Mouse (Mus musculus) Patski (cell line): ENCODE data around the gene Napa. TPM values are rescaled to one million over a fixed set of nuclear protein-coding genes. Genes with fewer than 3 reads are reported as not detected.

Experiments used
- ATAC-seq: fragments of 100-300 bp; one replicate; pipeline ENCODE4 v1.8.0; 2021
- CTCF ChIA-PET: fragments of 350-600 bp; sonication (Branson Sonifier 250); formaldehyde crosslinking; loops from one replicate; lab custom pipeline; 2022; ENCODE audit warnings: inconsistent platforms; lab: Charles Lee
- POLR2A ChIA-PET: fragments of 350-600 bp; sonication (Branson Sonifier 250); formaldehyde crosslinking; loops from one replicate; lab custom pipeline; 2022; ENCODE audit warnings: antibody characterized with exemption, inconsistent platforms; lab: Charles Lee
- DNase-seq: peaks from one replicate; pipeline ENCODE4 v3.0.0-alpha.2; 2011; ENCODE audit warnings: low read depth, low spot score
- H3K27me3 ChIP-seq: fragments of 371-371 bp; one replicate; pipeline ENCODE4 v1.5.1; 2021
- CTCF ChIP-seq: fragments of 100-300 bp; IDR thresholded peaks from one replicate; pipeline ENCODE4 v1.5.1; 2021
- in situ Hi-C: fragments of 300-500 bp; cut with MboI; formaldehyde crosslinking; loops from 3 replicates; pipeline ENCODE4 v1.11.1; 2018; ENCODE audit warnings: low pct_unique_long_range_greater_than_20kb, mixed read lengths
- polyA plus RNA-seq: library from polyadenylated mRNA; unstranded; gene quantifications from one replicate; pipeline ENCODE4 v1.2.3, GENCODE M21; 2021

The Napa gene
- polyA plus RNA-seq, 1 experiment from 2014 or later: 178 TPM

GRCm38 (mm10) chr7:16153522-16153921, 55.3 kb downstream of the Napa start:
- no peak for ATAC-seq
- POLR2A ChIA-PET: interaction anchor here (1.1 kb wide), 1 partner anchor 21 kb away, joined by 3 read pairs; the partner anchor contains the start of gene Meis3
- CTCF ChIA-PET: interaction anchor here (0.8 to 2.1 kb wide), 4 partner anchors 20 to 102 kb away, joined by 3 to 10 read pairs (median 6); partner anchors contain the start of genes Meis3 and Napa
- H3K27me3 ChIP-seq: peaks cover 11% of the 10 kb centered on the region
- DNase-seq: no peak
- TF ChIP-seq CTCF: peak; percentile 87
- in situ Hi-C loops: no loop called here

- DNase-seq (peak; percentile 19), ATAC-seq (peak; percentile 19)
- ChIA-PET CTCF (interaction anchor here (1.2 to 1.8 kb wide), 4 partner anchors 24 to 172 kb away, joined by 4 to 9 read pairs (median 4); partner anchors contain the start of gene Napa), POLR2A (no interaction called here)
- TF ChIP-seq CTCF: no peak
- in situ Hi-C loops: no loop called here
- peaks cover 3% of the 10 kb centered on the region for H3K27me3 ChIP-seq
Observed at GRCm38 (mm10) chr7:16155132-16155872, 57.0 kb downstream of the Napa start.

GRCm38 (mm10) chr7:16156105-16156714, 58.0 kb downstream of the Napa start:
- peaks cover 3% of the 10 kb centered on the region for H3K27me3 ChIP-seq
- ChIA-PET POLR2A (no interaction called here), CTCF (interaction anchor here (0.9 to 1.6 kb wide), 5 partner anchors 17 to 100 kb away, joined by 3 to 4 read pairs (median 3); partner anchors contain the start of genes Kptn and Napa)
- TF ChIP-seq CTCF: no peak
- no peak for DNase-seq
- in situ Hi-C loops: no loop called here
- no peak for ATAC-seq

GRCm38 (mm10) chr7:16158735-16159134, 60.5 kb downstream of the Napa start:
- ChIA-PET POLR2A (no interaction called here), CTCF (no interaction called here)
- no peak for TF ChIP-seq CTCF
- in situ Hi-C loops: no loop called here
- ATAC-seq (no peak), DNase-seq (no peak)
- peaks cover 3% of the 10 kb centered on the region for H3K27me3 ChIP-seq

GRCm38 (mm10) chr7:16160702-16161101, 62.4 kb downstream of the Napa start:
- H3K27me3 ChIP-seq: peaks cover 3% of the 10 kb centered on the region
- ChIA-PET POLR2A (no interaction called here), CTCF (no interaction called here)
- TF ChIP-seq CTCF: no peak
- in situ Hi-C loops: no loop called here
- no peak for DNase-seq
- ATAC-seq: no peak

- POLR2A ChIA-PET: no interaction called here
- CTCF ChIA-PET: no interaction called here
- peaks cover 3% of the 10 kb centered on the region for H3K27me3 ChIP-seq
Observed at GRCm38 (mm10) chr7:16161302-16161701, 63.0 kb downstream of the Napa start.

GRCm38 (mm10) chr7:16162036-16162435, 63.8 kb downstream of the Napa start:
- TF ChIP-seq CTCF: no peak
- POLR2A ChIA-PET: no interaction called here
- no peak for ATAC-seq
- no peak for DNase-seq
- CTCF ChIA-PET: no interaction called here
- in situ Hi-C loops: no loop called here
- peaks cover 3% of the 10 kb centered on the region for H3K27me3 ChIP-seq

More at GRCm38 (mm10) chr7:16161302-16161701, 63.0 kb downstream of the Napa start:
- no peak for TF ChIP-seq CTCF
- in situ Hi-C loops: no loop called here
- no peak for ATAC-seq
- no peak for DNase-seq

Other genes starting within 250 kb of the Napa start
- not detected for gene Crx, start 218.5 kb upstream of the Napa start, polyA plus RNA-seq
- gene Crxos, start 215.8 kb upstream of the Napa start, polyA plus RNA-seq: not detected
- 96.2 TPM for gene Selenow, start 176.1 kb upstream of the Napa start, polyA plus RNA-seq
- gene Nop53, start 152.4 kb upstream of the Napa start, polyA plus RNA-seq: 160 TPM
- 63.0 TPM for gene Ehd2, start 130.9 kb upstream of the Napa start, polyA plus RNA-seq
- gene Bicra, start 50.5 kb upstream of the Napa start, polyA plus RNA-seq: 10.8 TPM
- gene Zfp541, start 36.6 kb upstream of the Napa start, polyA plus RNA-seq: 0.01 TPM
- 25.8 TPM for gene Kptn, start 21.4 kb downstream of the Napa start, polyA plus RNA-seq
- gene Slc8a2, start 31.4 kb downstream of the Napa start, polyA plus RNA-seq: 1.8 TPM
- 26.9 TPM for gene Meis3, start 76.6 kb downstream of the Napa start, polyA plus RNA-seq
- 15.1 TPM for gene Dhx34, start 123.6 kb downstream of the Napa start, polyA plus RNA-seq
- gene C5ar2, start 145.7 kb downstream of the Napa start, polyA plus RNA-seq: not detected
- gene C5ar1, start 161.1 kb downstream of the Napa start, polyA plus RNA-seq: not detected
- gene Inafm1, start 175.2 kb downstream of the Napa start, polyA plus RNA-seq: 13.0 TPM
- 78.2 TPM for gene Ccdc9, start 188.3 kb downstream of the Napa start, polyA plus RNA-seq
- 12.6 TPM for gene Bbc3, start 209.9 kb downstream of the Napa start, polyA plus RNA-seq